Mouse (Mus musculus) lung, postnatal 25 days (tissue): Measurements from ENCODE around the gene Prr3.
"Not testable (repeated sequence)": the region's sequence is repeated elsewhere in the genome, so short reads cannot be mapped to it uniquely, and the experiment has no call there.

ENCODE experiments used
- DNase-seq: peaks from one replicate; pipeline ENCODE4 v3.0.0; 2022; ENCODE audit warnings: low spot score

Gene Prr3

GRCm38 (mm10) chr17:35979401-35980362 is at the start of gene Prr3, which contains the start of gene Gnl1:
Prr3 (minus strand) TSS chr17:35980236.
Gnl1 (plus strand) TSS chr17:35979851.
- peak; percentile 90 for DNase-seq

DNA sequence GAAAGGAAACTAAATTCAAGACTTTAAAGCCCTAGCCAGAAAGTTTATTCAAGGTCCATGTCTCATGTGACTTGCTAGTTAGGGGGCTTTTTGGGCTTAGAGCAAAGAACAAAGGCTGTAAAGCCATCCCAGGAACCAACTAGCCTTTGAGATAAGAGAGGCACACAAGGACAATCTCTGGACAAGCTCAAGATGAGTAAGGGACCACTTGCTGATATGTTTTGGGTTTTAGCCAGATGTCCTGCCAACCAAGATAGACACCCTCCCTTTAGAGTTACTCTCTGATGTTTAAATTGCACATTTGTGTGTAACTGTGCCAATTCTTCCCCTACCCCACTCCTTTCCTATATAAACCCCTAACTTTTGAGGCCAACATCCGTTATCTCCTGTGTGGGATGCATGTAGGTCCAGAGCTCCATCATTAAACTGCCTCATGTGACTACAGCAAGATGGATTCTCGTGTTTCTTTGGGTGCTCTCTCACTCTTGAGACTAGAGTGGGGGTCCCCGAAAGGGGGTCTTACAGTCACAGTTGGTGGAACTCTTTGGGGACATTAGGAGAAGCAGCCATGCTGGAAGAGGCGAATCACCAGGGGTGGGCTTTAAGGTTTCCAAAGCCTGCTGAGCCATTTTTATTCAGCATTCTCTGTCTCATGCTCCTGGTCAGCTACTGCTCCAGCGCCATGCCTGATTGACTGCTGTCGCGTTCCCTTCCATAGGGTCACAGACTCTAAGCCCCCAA is 49.0 kb upstream of the Prr3 start:
- no peak for DNase-seq

GRCm38 (mm10) chr17:36027663-36028062 is 47.6 kb upstream of the Prr3 start:
- no peak for DNase-seq

- no peak for DNase-seq
Measured at GRCm38 (mm10) chr17:36025901-36026300, 45.9 kb upstream of the Prr3 start.

DNA sequence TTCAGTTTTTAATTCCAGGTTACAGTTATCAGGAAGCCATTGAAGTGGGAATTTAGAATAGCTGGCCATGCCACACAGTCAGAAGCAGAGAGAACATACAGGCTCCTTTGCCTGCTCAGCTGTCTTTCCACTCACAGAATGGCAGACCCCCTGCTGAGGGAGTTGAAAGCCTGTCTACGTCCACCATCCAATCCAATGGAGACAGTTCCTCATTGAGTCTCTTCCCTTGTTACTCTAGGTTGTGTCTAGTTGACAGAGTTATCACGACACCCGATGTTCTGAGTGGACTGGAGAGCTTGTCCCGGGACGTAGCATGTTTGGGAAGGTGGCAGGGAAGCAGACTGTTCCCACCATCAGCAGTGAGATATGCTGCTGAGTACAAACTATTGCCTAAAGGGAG is 45.2 kb upstream of the Prr3 start:
- DNase-seq = no peak

DNA sequence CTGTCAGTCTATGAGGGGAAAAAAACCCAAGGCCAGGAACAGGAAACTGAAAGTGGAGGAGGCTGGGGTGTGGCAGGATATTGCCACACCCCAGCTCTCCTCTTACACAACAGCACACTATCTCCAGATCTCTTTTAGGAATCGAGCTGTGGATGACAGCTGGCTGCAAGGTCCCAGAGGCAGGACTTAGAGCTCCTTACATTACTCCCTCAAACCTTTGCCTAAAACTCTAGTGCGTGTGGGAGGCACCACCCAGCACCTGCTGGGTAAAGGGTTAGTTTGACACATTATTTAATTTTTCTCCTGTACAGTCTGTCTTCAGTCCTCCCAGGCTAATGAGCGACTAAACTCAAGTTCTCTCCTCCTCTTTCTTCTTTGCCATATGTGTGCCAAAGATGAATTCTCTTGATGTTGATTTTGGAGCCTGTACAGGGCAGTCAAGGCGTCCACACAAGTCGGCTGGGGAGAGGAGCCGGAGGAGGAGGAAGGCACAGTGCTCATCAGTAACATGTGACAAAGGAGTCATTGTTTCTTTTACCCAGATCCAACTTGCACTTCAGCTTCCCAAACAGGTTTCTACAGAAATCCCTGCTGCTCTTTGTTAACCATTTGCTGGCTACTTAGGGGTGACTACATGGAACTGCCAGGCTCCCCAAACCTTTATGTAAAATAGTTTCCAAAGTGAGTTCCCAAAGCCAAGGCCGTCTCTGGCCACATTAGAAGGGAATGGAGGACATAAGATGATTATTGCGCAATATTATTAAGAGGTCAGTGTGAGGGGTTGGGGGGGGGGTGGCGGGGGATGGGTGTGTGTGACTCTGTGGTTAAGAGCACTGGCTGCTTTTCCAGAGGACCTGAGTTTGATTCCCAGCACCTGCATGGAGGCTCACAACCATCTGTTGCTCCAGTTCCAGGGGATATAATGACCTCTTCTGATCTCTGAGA is 43.9 kb upstream of the Prr3 start:
- DNase-seq = peak; percentile 73

GRCm38 (mm10) chr17:36022922-36023321 is 42.9 kb upstream of the Prr3 start:
- no peak for DNase-seq

DNA sequence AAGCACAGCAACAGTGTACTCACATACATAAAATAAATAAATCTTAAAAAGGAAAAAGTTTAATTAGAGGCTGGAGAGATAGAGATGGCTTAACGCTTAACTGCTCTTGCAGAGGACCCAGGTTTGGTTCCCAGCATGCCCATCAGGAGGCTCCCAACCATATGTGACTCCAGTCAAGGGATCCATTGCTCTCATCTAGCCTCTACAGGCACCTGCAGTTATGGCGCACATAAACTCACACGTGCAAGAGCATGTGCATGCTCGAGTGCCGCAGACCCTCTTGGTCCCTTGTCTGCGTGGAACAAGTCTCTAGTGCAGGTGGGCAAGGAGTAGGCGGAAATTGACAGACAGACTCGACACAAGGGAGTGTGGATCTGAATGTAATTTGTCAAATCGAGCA is 42.1 kb upstream of the Prr3 start:
- no peak for DNase-seq

- no peak for DNase-seq
Measured at GRCm38 (mm10) chr17:36021309-36021708, 41.3 kb upstream of the Prr3 start.

- peak; percentile 86 for DNase-seq
Measured at GRCm38 (mm10) chr17:36020191-36021073, 40.4 kb upstream of the Prr3 start, which contains the start of gene H2-T24. H2-T24 (minus strand) TSS chr17:36020560.

- DNase-seq = no peak
Measured at GRCm38 (mm10) chr17:36019519-36019918, 39.5 kb upstream of the Prr3 start.

GRCm38 (mm10) chr17:36018979-36019378 is 38.9 kb upstream of the Prr3 start:
- DNase-seq = no peak

DNA sequence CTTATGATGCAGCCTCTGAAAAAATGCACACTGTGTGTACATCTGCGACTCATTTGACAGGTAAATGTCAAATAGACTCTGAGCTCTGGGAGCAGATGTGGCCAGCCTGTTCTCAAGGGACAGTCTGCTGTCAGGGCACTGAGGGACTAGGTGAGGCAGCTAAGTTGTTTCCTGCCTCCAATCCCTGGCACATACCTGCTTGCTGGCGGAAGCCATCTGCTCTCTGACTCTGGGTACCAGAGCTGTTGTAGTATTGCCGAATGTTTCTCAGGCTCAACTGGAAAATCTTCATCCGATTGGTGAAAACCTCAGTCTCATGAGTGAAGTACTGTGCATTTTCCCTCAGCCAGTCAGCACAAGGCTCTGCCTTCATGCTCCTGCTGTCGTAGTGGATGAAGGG is 37.0 kb upstream of the Prr3 start:
- DNase-seq = no peak

GRCm38 (mm10) chr17:36014977-36015376 is 34.9 kb upstream of the Prr3 start:
- no peak for DNase-seq

- not testable (repeated sequence) for DNase-seq
Measured at GRCm38 (mm10) chr17:36004409-36004808, 24.4 kb upstream of the Prr3 start.

DNA sequence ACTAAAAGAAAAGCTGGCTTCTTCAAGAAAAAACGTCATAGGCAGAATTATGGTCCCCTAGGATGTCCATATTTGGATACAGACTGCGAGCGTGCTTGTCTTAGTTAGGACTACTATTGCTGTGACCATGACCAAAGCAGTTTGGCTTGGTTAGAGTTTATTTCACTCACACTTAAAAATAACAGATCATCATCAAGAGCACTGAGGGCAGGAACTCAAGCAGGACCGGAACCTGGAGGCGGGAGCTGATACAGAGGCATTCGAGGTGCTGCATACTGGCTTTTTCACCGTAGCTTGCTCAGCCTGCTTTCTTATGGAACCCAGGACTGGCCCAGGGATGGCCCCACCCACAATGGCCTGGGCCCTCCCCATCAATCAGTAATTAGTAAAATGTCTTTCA is 23.3 kb upstream of the Prr3 start:
- DNase-seq = no peak

GRCm38 (mm10) chr17:36001966-36002365 is 21.9 kb upstream of the Prr3 start:
- no peak for DNase-seq

DNA sequence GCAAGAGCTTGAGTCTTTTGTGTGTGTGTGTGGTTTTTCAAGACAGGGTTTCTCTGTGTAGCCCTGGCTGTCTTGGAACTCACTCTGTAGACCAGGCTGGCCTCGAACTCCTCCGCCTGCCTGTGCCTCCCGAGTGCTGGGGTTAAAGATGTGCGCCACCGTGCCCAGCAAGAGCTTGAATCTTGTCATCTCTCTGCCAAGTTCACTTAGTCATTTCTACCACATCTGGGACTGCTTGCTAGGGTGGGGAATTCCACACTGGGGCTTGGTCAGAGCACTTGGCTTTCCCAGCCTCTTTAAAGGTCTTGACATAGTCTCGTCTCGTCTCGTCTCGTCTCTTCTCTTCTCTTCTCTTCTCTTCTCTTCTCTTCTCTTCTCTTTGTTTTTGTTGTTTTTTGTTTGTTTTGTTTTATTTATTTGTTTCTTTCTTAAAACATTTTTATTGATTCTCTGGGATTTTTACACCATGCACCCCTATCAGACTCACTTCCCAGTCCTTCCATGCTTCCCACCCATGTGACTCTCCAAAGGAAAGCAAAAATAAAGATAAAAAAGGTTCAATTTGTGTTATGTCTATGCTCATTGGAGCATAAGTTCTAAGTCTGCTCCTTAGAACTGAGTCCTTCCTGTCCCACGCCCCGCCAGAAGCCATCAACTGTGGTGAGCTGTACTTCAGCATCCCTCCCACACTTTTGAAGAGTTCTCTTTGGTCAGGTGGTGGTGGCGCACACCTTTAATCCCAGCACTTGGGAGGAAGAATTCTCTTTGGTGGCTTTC is 21.3 kb upstream of the Prr3 start:
- no peak for DNase-seq

DNA sequence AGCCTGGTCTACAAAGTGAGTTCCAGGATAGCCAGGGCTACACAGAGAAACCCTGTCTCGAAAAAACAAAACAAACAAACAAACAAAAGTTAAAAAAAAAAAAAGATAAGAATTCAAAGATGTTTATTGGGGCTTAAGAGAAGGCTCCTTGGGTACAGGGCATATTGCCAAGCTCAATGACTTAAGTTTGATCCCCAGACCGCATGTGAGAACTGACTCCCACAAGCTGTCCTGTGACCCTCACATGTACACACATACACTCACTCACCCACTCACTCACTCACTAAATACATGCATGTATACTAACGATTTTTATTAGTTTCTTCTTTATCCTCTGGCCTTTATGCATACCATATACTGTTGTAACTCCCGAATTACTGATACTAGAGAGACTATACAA is 20.3 kb upstream of the Prr3 start:
- no peak for DNase-seq

DNA sequence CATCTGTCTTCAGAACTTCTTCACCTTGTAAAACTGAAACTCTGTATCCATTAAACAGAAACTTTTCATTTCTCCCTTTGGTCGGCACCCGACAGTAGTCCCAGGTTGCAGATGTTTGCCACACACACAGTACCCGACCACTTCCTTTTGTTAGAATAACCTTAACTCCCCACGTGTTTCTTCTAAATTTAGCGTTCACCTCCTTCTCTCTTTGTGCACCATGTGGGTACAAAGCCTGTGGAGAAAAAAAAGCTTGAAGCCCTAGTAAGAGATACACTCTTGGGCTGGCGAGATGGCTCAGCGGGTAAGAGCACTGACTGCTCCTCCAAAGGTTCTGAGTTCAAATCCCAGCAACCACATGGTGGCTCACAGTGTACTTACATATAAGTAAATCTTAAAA is 19.3 kb upstream of the Prr3 start:
- peak; percentile 64 for DNase-seq
